Mouse (Mus musculus): ENCODE data around the gene Commd8.
A peak's percentile ranks its signal among the peaks of the same experiment; 100 is the strongest.

Commd8 gene

DNA sequence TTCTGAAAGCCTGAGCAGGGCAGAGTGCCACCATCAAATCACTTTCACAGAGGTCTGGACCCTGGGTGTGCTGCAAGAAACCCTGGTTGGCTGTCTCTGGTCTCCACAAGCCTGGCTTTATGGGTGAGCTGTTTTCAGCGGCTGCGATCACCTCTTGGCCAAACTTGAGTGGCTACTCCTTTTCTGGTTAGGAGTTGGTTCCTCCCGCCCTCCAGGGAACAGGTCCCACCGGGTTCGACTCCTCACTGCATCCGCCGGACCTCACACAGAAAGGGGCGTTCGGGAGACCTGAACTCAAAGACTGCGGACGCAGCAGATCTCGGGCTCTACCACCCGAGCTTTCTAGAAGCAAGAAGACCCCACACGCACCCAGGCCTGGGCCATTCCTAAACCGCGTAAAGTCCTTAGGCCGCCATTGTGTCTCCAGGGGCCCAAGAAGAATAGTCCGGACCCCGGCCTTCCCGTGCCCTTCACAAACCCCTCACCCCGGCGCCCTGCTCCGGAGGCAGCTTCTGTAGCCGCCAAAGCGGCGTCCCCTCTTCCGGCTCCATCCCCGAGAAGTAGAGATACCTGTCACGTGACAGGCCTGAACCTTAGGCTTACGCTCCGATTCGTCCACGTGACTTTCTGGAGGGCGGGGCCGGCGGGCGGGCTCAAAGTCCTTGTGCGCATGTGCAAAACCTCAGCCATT, at the start of gene Commd8:
TSS of gene Commd8 (minus strand) at position 596 of the 691 bp plus-strand sequence.
- peak; percentile 88 to 96 for DNase-seq (ENCODE audit: low spot score in 2 of 2)

DNA sequence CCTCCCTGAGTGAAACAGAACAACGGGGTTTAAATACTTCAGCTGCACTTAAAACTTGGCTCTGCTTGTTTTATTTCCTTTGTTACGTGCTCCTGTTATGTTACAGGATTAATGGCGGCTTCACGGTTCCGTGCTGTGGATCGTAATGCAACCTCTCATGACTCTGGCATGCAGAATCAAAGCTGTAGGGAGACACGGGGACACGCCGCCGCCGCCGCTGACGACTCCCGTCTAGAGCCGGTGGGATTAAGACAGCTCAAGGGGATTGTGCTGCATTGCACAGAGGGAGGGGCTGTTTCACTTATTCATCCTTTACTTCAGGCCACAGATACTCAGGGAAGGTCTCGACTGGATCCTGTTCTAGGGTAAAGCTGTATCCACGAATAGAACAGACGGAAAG, 43.8 kb upstream of the Commd8 start:
- no peak for DNase-seq (ENCODE audit: low spot score in 2 of 2)

- DNase-seq (ENCODE audit: low spot score in 2 of 2) = no peak
Measured at GRCm38 (mm10) chr5:72210812-72211139, 42.8 kb upstream of the Commd8 start.

DNA sequence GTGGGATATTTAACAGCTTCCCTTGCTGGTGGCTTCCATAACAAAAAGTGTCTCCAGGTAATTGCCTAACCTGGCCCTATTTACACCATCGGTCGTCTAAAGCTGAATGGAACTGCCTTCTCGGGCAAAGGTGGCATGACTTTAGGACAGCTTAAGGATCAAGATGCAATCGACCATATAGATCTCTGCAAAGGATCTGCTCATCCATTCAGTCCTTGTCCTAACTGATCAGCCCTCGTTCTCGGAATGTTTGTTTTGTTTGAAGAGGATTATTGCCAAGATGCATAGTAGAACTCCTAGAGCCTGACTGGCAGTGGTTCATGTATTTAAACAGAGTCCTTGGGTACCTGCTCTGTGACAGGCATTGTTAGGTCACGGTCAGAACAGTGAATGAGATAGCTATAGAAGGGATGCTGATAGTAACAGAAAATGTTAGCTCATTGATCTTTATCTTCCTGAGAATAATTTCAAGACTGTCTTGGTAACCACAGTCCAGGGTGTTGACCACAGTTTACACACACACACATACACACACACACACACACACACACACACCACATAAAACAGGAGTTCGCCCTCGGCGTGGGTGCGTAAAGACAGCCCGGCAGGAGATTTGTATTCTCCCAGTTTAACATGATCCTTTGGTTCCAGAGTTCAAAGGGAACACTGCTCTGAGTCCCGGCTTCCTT, 42.3 kb upstream of the Commd8 start:
- no peak for DNase-seq (ENCODE audit: low spot score in 2 of 2)

- no peak for DNase-seq (ENCODE audit: low spot score in 2 of 2)
Measured at GRCm38 (mm10) chr5:72208515-72208914, 40.5 kb upstream of the Commd8 start.

GRCm38 (mm10) chr5:72205271-72205670, 37.3 kb upstream of the Commd8 start:
- no peak for DNase-seq (ENCODE audit: low spot score in 2 of 2)

GRCm38 (mm10) chr5:72204507-72204906, 36.5 kb upstream of the Commd8 start:
- no peak for DNase-seq (ENCODE audit: low spot score in 2 of 2)

DNA sequence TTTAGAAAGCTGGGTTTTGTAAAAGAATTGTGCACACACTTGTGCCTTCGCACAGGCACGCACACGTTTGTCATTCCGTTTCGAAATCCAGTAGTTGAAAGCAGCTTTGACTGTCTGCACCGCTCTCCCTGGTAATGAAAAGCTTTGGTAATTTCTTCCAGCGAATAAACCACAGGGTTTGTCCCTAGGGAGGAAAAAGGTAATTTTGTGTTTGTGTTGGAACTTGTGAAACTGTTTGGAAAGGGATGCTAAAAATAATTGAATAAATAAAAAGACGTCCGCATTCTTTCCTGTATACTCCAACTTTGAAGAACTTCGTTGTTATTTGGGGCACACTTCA, 35.7 kb upstream of the Commd8 start:
- no peak for DNase-seq (ENCODE audit: low spot score in 2 of 2)

GRCm38 (mm10) chr5:72203028-72203733, 35.2 kb upstream of the Commd8 start:
- peak; percentile 65 to 81 for DNase-seq (ENCODE audit: low spot score in 2 of 2)

DNA sequence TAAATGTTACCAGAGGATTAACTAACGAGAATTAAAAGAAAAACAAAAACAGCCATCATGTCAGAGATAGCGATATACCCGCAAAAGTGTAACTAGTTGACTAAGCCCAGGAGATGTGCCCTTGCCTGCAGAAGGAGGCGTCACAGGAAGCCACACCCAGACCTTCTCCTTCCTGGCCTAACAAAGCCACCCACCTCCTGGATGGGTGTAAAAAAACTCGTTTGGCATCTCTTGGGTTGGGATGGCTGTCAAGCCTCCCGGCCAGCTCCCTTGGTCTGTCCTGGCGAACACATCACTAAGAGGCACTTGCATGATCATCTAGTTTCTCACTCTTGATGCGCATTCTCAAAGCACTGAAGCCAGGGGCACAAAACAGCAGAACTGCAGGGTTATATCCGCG, 34.0 kb upstream of the Commd8 start:
- no peak for DNase-seq (ENCODE audit: low spot score in 2 of 2)

GRCm38 (mm10) chr5:72201600-72201999, 33.6 kb upstream of the Commd8 start:
- DNase-seq (ENCODE audit: low spot score in 2 of 2) = no peak

DNA sequence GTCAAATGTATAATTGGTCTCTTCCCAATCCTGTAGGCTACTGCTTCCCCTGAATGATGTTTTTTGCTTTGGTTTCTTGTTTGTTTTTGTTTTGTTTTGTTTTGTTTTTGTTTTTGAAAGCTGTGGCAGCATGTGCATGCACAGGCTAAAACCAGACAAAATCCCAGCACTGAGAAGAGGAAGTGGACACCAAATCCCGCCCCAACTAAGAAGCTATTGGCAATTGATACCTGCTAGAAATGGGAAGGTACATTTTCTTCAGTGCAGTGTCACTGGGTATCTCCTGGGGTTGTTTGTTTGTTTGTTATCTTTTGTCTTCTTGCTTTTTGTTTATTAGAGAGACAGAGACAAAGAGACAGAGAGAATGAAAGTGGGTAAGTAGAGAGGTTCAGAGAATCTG, 27.5 kb upstream of the Commd8 start:
- no peak for DNase-seq (ENCODE audit: low spot score in 2 of 2)

GRCm38 (mm10) chr5:72191932-72192331, 23.9 kb upstream of the Commd8 start:
- no peak for DNase-seq (ENCODE audit: low spot score in 2 of 2)

GRCm38 (mm10) chr5:72191154-72191553, 23.2 kb upstream of the Commd8 start:
- no peak for DNase-seq (ENCODE audit: low spot score in 2 of 2)

DNA sequence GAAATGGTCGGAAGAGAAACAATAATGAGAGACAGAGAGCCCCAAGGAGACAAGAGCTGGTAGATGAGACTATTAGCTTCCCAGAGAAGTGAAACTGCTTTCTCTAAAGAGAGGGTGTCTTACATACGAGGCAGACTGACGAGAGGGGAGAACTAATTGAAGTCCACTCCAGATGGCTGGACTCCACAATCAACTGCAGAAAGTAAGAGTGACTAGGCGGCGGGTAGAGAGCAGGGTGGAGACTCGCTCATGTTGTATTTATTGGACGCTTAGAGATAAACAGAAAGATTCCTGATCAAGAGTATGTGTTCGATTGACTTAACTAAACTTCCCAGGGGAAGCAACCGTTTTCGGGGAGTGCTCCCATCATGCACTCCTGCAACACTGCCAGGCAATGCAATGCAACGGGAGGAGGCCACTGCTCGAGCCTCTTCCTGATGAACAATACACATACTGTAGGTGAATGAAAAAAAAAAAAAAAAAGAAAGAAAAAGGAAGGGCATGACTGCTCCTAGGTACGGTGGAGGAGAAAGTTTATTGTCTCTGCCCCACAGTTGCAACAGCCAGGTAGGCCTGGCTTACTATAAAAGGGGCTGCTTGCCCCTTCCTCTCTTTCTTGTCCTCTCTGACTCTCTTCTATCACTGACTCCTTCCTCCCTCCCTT, 16.6 kb upstream of the Commd8 start:
- DNase-seq (ENCODE audit: low spot score in 2 of 2) = no peak

DNA sequence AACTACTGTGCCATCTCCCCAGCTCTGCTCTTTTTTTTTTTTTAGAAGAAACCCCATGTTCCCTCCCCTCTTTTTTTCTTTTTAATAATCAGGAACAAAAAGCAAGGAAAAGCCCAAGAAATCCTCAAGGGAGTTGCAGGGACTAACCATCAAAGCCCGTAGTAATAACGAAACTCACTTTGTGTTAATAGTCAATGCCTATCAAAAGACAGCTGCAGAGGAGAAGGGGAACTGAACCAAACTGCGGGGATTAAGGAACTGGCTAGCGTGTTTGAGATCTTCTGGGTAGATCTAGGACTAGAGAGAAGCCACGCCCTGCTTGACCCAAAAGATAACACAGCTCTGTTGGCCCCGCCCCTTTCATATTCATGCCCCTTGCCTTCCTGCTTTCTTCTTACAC, 15.9 kb upstream of the Commd8 start:
- no peak for DNase-seq (ENCODE audit: low spot score in 2 of 2)

DNA sequence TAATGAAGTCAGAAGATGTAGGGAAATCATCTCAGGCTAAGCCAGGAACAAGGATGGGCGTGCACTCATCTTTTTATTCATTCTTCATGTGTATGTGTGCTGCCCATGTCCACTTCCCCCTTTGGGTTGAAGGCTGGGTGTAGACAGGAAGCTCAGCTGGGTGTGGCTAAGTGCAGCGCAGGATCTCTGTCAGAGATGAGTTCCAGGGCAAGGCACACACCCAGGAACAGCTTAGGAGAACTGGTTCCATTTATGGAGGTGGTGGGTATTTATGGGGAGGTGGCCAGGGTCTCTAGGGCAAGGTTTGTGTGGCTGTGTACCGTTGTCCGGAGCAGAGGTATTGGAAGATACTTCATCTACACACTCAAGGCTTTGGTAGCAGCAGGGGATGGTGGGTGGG, 14.8 kb upstream of the Commd8 start:
- no peak for DNase-seq (ENCODE audit: low spot score in 2 of 2)

DNA sequence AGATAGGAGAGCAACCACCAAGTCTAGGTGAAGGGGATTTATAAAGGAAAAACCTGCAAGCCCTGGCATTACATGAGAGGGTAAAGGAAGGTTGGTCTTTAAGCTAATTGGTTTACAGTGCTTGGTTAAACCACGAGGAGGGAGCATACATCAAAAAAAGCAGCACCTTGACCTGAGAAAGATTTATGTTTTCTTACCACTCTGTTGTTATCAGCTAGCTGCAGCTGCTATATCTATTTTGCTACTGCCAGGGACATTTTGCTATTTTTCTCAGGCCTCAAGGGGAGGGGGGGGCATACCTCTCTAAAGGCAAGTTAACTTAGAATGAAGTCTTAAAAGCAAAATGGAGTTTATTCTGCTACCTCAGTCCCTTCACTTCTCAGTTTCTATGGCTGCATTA, 13.2 kb upstream of the Commd8 start:
- no peak for DNase-seq (ENCODE audit: low spot score in 2 of 2)

DNA sequence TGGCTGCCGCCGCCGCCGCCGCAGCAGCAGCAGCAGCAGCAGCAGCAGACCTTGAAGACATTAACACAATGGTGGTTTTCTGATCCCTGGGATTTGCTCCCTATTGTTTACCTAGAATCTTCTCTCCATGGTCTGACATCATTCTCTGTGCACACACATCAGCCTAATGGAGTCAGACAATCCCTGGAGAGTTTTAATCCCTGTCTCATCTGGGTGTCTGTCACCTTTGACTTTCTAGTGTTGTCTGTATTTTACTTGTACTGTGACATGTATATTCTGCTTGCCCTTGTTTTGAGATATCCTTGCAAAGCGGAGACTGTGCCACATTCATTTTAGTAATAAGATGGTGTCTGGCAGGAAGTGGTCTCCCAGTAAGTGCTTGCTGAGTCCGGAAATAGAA, 7.5 kb upstream of the Commd8 start:
- DNase-seq (ENCODE audit: low spot score in 2 of 2) = no peak

DNA sequence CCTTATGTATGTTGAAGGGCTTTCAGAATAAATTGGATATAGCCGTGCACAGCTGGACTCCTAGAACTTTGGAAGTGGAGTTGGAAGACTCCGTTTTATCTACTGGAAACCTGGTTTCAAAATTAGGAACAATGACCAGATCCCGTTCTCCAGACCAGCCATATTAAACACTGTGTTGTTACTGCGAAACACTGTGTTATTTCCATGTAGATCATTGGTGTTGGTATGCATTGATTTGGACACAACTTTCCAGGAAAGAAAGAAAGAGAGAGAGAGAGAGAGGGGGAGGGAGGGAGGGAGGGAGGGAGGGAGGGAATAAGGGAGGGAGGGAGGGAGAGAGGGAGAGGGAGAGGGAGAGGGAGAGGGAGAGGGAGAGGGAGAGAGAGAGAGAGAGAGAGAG, 7.1 kb upstream of the Commd8 start:
- DNase-seq (ENCODE audit: low spot score in 2 of 2) = no peak

GRCm38 (mm10) chr5:72173521-72173920, 5.5 kb upstream of the Commd8 start:
- DNase-seq (ENCODE audit: low spot score in 2 of 2) = no peak

DNA sequence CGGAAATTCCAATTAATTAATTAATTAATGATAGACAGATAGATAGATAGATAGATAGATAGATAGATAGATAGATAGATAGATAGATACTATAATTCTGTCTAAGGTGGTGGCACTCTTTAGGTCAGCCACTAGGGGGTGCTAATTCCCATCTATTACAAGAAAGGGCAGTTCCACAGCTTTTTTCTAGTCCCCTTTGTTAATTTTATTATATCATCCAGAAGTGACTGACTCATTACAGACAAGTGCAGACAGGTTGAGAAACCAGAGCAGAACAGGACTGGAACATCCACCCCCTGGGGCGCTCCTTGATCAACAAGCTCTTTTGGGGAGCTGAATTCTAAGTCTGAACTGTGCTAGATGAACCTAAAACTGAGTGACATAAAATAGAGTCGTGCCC, 4.7 kb upstream of the Commd8 start:
- no peak for DNase-seq (ENCODE audit: low spot score in 2 of 2)

- no peak for DNase-seq (ENCODE audit: low spot score in 2 of 2)
Measured at GRCm38 (mm10) chr5:72170067-72170466, 2.1 kb upstream of the Commd8 start.

All from left cerebral cortex, adult 9 months (tissue).